Mouse (Mus musculus) neural tube, embryonic 12.5 days (tissue): ENCODE measurements around the gene Trmt44. TPM values are rescaled to one million over a fixed set of nuclear protein-coding genes. Genes with fewer than 3 reads are reported as not detected.

Experiments
- ATAC-seq: fragments of 200-750 bp; cut with Nextera tagmentation; 2 replicates; pipeline ENCODE4 v1.8.0; 2017; ENCODE audit warnings: low read depth, mild to moderate bottlenecking, moderate TSS enrichment, moderate library complexity; ENCODE audit not compliant: low FRiP score
- H3K27ac ChIP-seq: fragments of 300-500 bp; sonication (generic); 2 replicates; pipeline ENCODE4 v1.5.1; 2016
- H3K27me3 ChIP-seq: fragments of 300-500 bp; sonication (generic); replicated peaks from 2 replicates; pipeline ENCODE4 v1.6.1; 2016; ENCODE audit warnings: mild to moderate bottlenecking
- H3K36me3 ChIP-seq: fragments of 300-500 bp; sonication (generic); 2 replicates; pipeline ENCODE4 v1.6.1; 2016; ENCODE audit warnings: mild to moderate bottlenecking
- H3K4me1 ChIP-seq: fragments of 300-500 bp; sonication (generic); 2 replicates; pipeline ENCODE4 v1.6.1; 2016
- H3K4me2 ChIP-seq: fragments of 300-500 bp; sonication (generic); replicated peaks from 2 replicates; pipeline ENCODE4 v1.6.1; 2016; ENCODE audit warnings: mild to moderate bottlenecking
- H3K4me3 ChIP-seq: fragments of 300-500 bp; sonication (generic); 2 replicates; pipeline ENCODE4 v1.5.1; 2016
- H3K9ac ChIP-seq: fragments of 300-500 bp; sonication (generic); 2 replicates; pipeline ENCODE4 v1.6.1; 2016; ENCODE audit warnings: mild to moderate bottlenecking
- H3K9me3 ChIP-seq: fragments of 300-500 bp; sonication (generic); 2 replicates; pipeline ENCODE4 v1.6.1; 2016; ENCODE audit warnings: mild to moderate bottlenecking
- WGBS: fragments of 180-500 bp; shearing (Covaris S2); methylation state at CpG from one replicate; pipeline ENCODE4 v1.1.7; 2016; 5-methylcytosine and 5-hydroxymethylcytosine counted together
- polyA plus RNA-seq: library from polyadenylated mRNA; unstranded; fragments of >200 nt; fragmentation: Nextera tagmentation; extraction: Ambion mirVana; gene quantifications from 2 replicates; pipeline ENCODE4 v1.2.1, GENCODE M21; 2016

Trmt44 gene
- polyA plus RNA-seq, 1 experiment from 2014 or later, result 9.7 TPM

- Histone ChIP-seq H3K9me3 (no peaks in the 10 kb centered on the region), H3K4me2 (no peak overlapping the region), H3K9ac (no peak overlapping the region), H3K36me3 (peaks cover 54% of the 10 kb centered on the region), H3K27ac (no peak overlapping the region), H3K4me1 (no peaks in the 10 kb centered on the region), H3K4me3 (no peak overlapping the region), H3K27me3 (no peaks in the 10 kb centered on the region)
- 75% methylated on average over 13 of the region's 13 CpGs for WGBS
- no peak for ATAC-seq
Observed at GRCm38 (mm10) chr5:35557946-35558621, 16.8 kb downstream of the Trmt44 start.

GRCm38 (mm10) chr5:35556393-35556792 is 18.5 kb downstream of the Trmt44 start:
- Histone ChIP-seq H3K27ac (no peak overlapping the region), H3K9me3 (no peaks in the 10 kb centered on the region), H3K4me1 (no peaks in the 10 kb centered on the region), H3K9ac (no peak overlapping the region), H3K36me3 (peaks cover 38% of the 10 kb centered on the region), H3K27me3 (no peaks in the 10 kb centered on the region), H3K4me3 (no peak overlapping the region), H3K4me2 (no peak overlapping the region)
- ATAC-seq, result no peak
- WGBS, result 91% methylated on average over 7 of the region's 7 CpGs

- H3K4me3 ChIP-seq, result no peak overlapping the region
- H3K27ac ChIP-seq, result no peak overlapping the region
- 88% methylated on average over 4 of the region's 4 CpGs for WGBS
- H3K4me1 ChIP-seq, result no peaks in the 10 kb centered on the region
- H3K4me2 ChIP-seq, result no peak overlapping the region
- ATAC-seq, result no peak
- no peak overlapping the region for H3K9ac ChIP-seq
- no peaks in the 10 kb centered on the region for H3K9me3 ChIP-seq
- peaks cover 23% of the 10 kb centered on the region for H3K36me3 ChIP-seq
- H3K27me3 ChIP-seq, result no peaks in the 10 kb centered on the region
Observed at GRCm38 (mm10) chr5:35552838-35553539, 21.9 kb downstream of the Trmt44 start.

- Histone ChIP-seq H3K36me3 (peaks cover 15% of the 10 kb centered on the region), H3K4me1 (no peaks in the 10 kb centered on the region), H3K27me3 (no peaks in the 10 kb centered on the region), H3K4me3 (no peak overlapping the region), H3K9me3 (no peaks in the 10 kb centered on the region), H3K9ac (no peak overlapping the region), H3K27ac (no peak overlapping the region), H3K4me2 (no peak overlapping the region)
- ATAC-seq, result no peak
- WGBS, result 50% methylated on average over 7 of the region's 7 CpGs
Observed at GRCm38 (mm10) chr5:35551855-35552837, 22.7 kb downstream of the Trmt44 start.

- H3K27ac ChIP-seq, result no peak overlapping the region
- no peaks in the 10 kb centered on the region for H3K27me3 ChIP-seq
- H3K36me3 ChIP-seq, result no peaks in the 10 kb centered on the region
- H3K4me1 ChIP-seq, result no peaks in the 10 kb centered on the region
- H3K9ac ChIP-seq, result no peak overlapping the region
- no peaks in the 10 kb centered on the region for H3K9me3 ChIP-seq
- no peak overlapping the region for H3K4me2 ChIP-seq
- H3K4me3 ChIP-seq, result no peak overlapping the region
- no peak for ATAC-seq
Observed at GRCm38 (mm10) chr5:35546127-35546526, 28.7 kb downstream of the Trmt44 start.

GRCm38 (mm10) chr5:35541059-35541790 is 33.6 kb downstream of the Trmt44 start:
- Histone ChIP-seq H3K9me3 (no peaks in the 10 kb centered on the region), H3K9ac (no peak overlapping the region), H3K4me2 (no peak overlapping the region), H3K4me3 (no peak overlapping the region), H3K27me3 (no peaks in the 10 kb centered on the region), H3K36me3 (no peaks in the 10 kb centered on the region), H3K27ac (no peak overlapping the region), H3K4me1 (no peaks in the 10 kb centered on the region)
- 66% methylated on average over 4 of the region's 4 CpGs for WGBS
- no peak for ATAC-seq

GRCm38 (mm10) chr5:35540555-35540954 is 34.3 kb downstream of the Trmt44 start:
- no peaks in the 10 kb centered on the region for H3K27me3 ChIP-seq
- WGBS, result 52% methylated on average over 5 of the region's 5 CpGs
- H3K27ac ChIP-seq, result no peak overlapping the region
- no peak overlapping the region for H3K9ac ChIP-seq
- H3K9me3 ChIP-seq, result no peaks in the 10 kb centered on the region
- ATAC-seq, result no peak
- no peak overlapping the region for H3K4me2 ChIP-seq
- H3K4me3 ChIP-seq, result no peak overlapping the region
- no peaks in the 10 kb centered on the region for H3K4me1 ChIP-seq
- no peaks in the 10 kb centered on the region for H3K36me3 ChIP-seq

- H3K9ac ChIP-seq, result no peak overlapping the region
- 73% methylated on average over 4 of the region's 4 CpGs for WGBS
- no peaks in the 10 kb centered on the region for H3K9me3 ChIP-seq
- no peak overlapping the region for H3K4me3 ChIP-seq
- no peaks in the 10 kb centered on the region for H3K4me1 ChIP-seq
- no peak overlapping the region for H3K27ac ChIP-seq
- H3K36me3 ChIP-seq, result no peaks in the 10 kb centered on the region
- no peak for ATAC-seq
- H3K4me2 ChIP-seq, result no peak overlapping the region
- H3K27me3 ChIP-seq, result no peaks in the 10 kb centered on the region
Observed at GRCm38 (mm10) chr5:35539576-35539975, 35.3 kb downstream of the Trmt44 start.

- Histone ChIP-seq H3K27me3 (no peaks in the 10 kb centered on the region), H3K27ac (no peak overlapping the region), H3K4me3 (no peak overlapping the region), H3K4me2 (no peak overlapping the region), H3K36me3 (no peaks in the 10 kb centered on the region), H3K4me1 (no peaks in the 10 kb centered on the region), H3K9ac (no peak overlapping the region), H3K9me3 (no peaks in the 10 kb centered on the region)
- 88% methylated on average over 3 of the region's 3 CpGs for WGBS
- ATAC-seq, result no peak
Observed at GRCm38 (mm10) chr5:35538022-35538421, 36.8 kb downstream of the Trmt44 start.

- 67% methylated on average over 1 of the region's 1 CpGs for WGBS
Observed at GRCm38 (mm10) chr5:35537474-35537873, 37.4 kb downstream of the Trmt44 start.

GRCm38 (mm10) chr5:35536271-35536670 is 38.6 kb downstream of the Trmt44 start:
- no peak overlapping the region for H3K4me2 ChIP-seq
- ATAC-seq, result no peak
- no peaks in the 10 kb centered on the region for H3K27me3 ChIP-seq
- H3K4me1 ChIP-seq, result no peaks in the 10 kb centered on the region
- H3K27ac ChIP-seq, result no peak overlapping the region
- 72% methylated on average over 3 of the region's 3 CpGs for WGBS
- H3K9me3 ChIP-seq, result no peaks in the 10 kb centered on the region
- no peaks in the 10 kb centered on the region for H3K36me3 ChIP-seq
- no peak overlapping the region for H3K4me3 ChIP-seq
- no peak overlapping the region for H3K9ac ChIP-seq

More at GRCm38 (mm10) chr5:35537474-35537873, 37.4 kb downstream of the Trmt44 start:
- Histone ChIP-seq H3K4me1 (no peaks in the 10 kb centered on the region), H3K9me3 (no peaks in the 10 kb centered on the region), H3K9ac (no peak overlapping the region), H3K27me3 (no peaks in the 10 kb centered on the region), H3K36me3 (no peaks in the 10 kb centered on the region), H3K4me3 (no peak overlapping the region), H3K27ac (no peak overlapping the region), H3K4me2 (no peak overlapping the region)
- ATAC-seq, result no peak
